Comparison of ENCODE assay signal across 8 mouse cellular contexts in genomic region chr4:66404201-66404711, GRCm38 (mm10). TPM values are rescaled to one million over a fixed set of nuclear protein-coding genes. Genes with fewer than 3 reads are reported as not detected.
DNase-seq lines count a peak whose midpoint lies in the region; ATAC-seq lines count a peak whose summit lies in the region.

Astn2 (minus strand) TSS chr4:66404611.

- H3K4me3 ChIP-seq in embryonic facial prominence, embryonic 15.5 days (replicated peaks), result peak within 1 kb of the TSS; percentile 73
- H3K4me3 ChIP-seq in hindbrain, embryonic 16.5 days (ENCODE audit: low read length), result peak within 1 kb of the TSS; percentile 76
- peak within 1 kb of the TSS; percentile 54 for H3K4me3 ChIP-seq in limb, embryonic 11.5 days (ENCODE audit: low read depth, low read length)
- H3K4me3 ChIP-seq in neural tube, embryonic 12.5 days, result peak within 1 kb of the TSS; percentile 68

- peak; percentile 77 for ATAC-seq in embryonic facial prominence, embryonic 15.5 days (ENCODE audit: insufficient number of reproducible peaks, low FRiP score, low TSS enrichment, low read depth)
- ATAC-seq in hindbrain, embryonic 16.5 days, result peak; percentile 78
- peak; percentile 89 for ATAC-seq in limb, embryonic 11.5 days (ENCODE audit: insufficient number of reproducible peaks, low FRiP score, low TSS enrichment, low read depth)
- ATAC-seq in neural tube, embryonic 12.5 days (ENCODE audit: low FRiP score, low read depth), result peak; percentile 73

- no peaks in the 10 kb centered on the region for H3K9me3 ChIP-seq in embryonic facial prominence, embryonic 15.5 days (replicated peaks)
- no peaks in the 10 kb centered on the region for H3K9me3 ChIP-seq in hindbrain, embryonic 16.5 days (ENCODE audit: control insufficient read depth, low read length)
- no peaks in the 10 kb centered on the region for H3K9me3 ChIP-seq in limb, embryonic 11.5 days (ENCODE audit: control insufficient read depth, low read length)
- H3K9me3 ChIP-seq in neural tube, embryonic 12.5 days, result no peaks in the 10 kb centered on the region

- peaks cover 15% of the 10 kb centered on the region for H3K4me1 ChIP-seq in embryonic facial prominence, embryonic 15.5 days
- peaks cover 16% of the 10 kb centered on the region for H3K4me1 ChIP-seq in hindbrain, embryonic 16.5 days (ENCODE audit: control insufficient read depth, insufficient read depth, low read depth, low read length)
- peaks cover 4% of the 10 kb centered on the region; the same call in 1 of the 2 replicates for H3K4me1 ChIP-seq in limb, embryonic 11.5 days (ENCODE audit: control insufficient read depth, insufficient read depth, low read length)
- peaks cover 12% of the 10 kb centered on the region; the same call in 1 of the 2 replicates for H3K4me1 ChIP-seq in neural tube, embryonic 12.5 days

- H3K27ac ChIP-seq in embryonic facial prominence, embryonic 15.5 days (replicated peaks), result no peak within 1 kb of the TSS
- H3K27ac ChIP-seq in hindbrain, embryonic 16.5 days (ENCODE audit: low read depth, low read length), result peak within 1 kb of the TSS; percentile 87
- no peak within 1 kb of the TSS for H3K27ac ChIP-seq in limb, embryonic 11.5 days (replicated peaks; ENCODE audit: low read depth, low read length)
- no peak within 1 kb of the TSS for H3K27ac ChIP-seq in neural tube, embryonic 12.5 days

- DNase-seq in heart, adult 18-20 months, result peak; percentile 6 to 18
- DNase-seq in heart, adult 8-10 months (ENCODE audit: low spot score), result no peak
- peak; percentile 33 for DNase-seq in adrenal gland, postnatal 25 days
- DNase-seq in limb, embryonic 11.5 days (ENCODE audit: low spot score), result peak; percentile 54
- DNase-seq in thymus, postnatal 25 days, result no peak

- peaks cover 27% of the 10 kb centered on the region for H3K27me3 ChIP-seq in embryonic facial prominence, embryonic 15.5 days
- H3K27me3 ChIP-seq in hindbrain, embryonic 16.5 days (replicated peaks; ENCODE audit: control insufficient read depth, insufficient read depth, low read length), result no peaks in the 10 kb centered on the region; the same call in 1 of the 2 replicates
- peaks cover 15% of the 10 kb centered on the region for H3K27me3 ChIP-seq in limb, embryonic 11.5 days (ENCODE audit: control insufficient read depth, insufficient read depth, low read length)
- peaks cover 17% of the 10 kb centered on the region for H3K27me3 ChIP-seq in neural tube, embryonic 12.5 days (replicated peaks)

- no peaks in the 10 kb centered on the region for H3K36me3 ChIP-seq in embryonic facial prominence, embryonic 15.5 days
- no peaks in the 10 kb centered on the region for H3K36me3 ChIP-seq in hindbrain, embryonic 16.5 days (ENCODE audit: control insufficient read depth, insufficient read depth, low read length)
- H3K36me3 ChIP-seq in limb, embryonic 11.5 days (ENCODE audit: control insufficient read depth, insufficient read depth, low read length), result no peaks in the 10 kb centered on the region
- no peaks in the 10 kb centered on the region for H3K36me3 ChIP-seq in neural tube, embryonic 12.5 days

- peak within 1 kb of the TSS; percentile 44 for H3K9ac ChIP-seq in embryonic facial prominence, embryonic 15.5 days
- H3K9ac ChIP-seq in hindbrain, embryonic 16.5 days (ENCODE audit: low read depth, low read length), result peak within 1 kb of the TSS; percentile 94
- H3K9ac ChIP-seq in limb, embryonic 11.5 days (ENCODE audit: low read length), result peak within 1 kb of the TSS; percentile 74
- H3K9ac ChIP-seq in neural tube, embryonic 12.5 days, result peak within 1 kb of the TSS; percentile 80

- under 1% methylated on average over 39 of the region's 56 CpGs for WGBS in embryonic facial prominence, embryonic 15.5 days
- WGBS in hindbrain, embryonic 16.5 days, result under 1% methylated on average over 25 of the region's 56 CpGs
- WGBS in limb, embryonic 11.5 days, result 5% methylated on average over 4 of the region's 56 CpGs
- under 1% methylated on average over 47 of the region's 56 CpGs for WGBS in neural tube, embryonic 12.5 days

- peak within 1 kb of the TSS; percentile 99 for H3K4me2 ChIP-seq in embryonic facial prominence, embryonic 15.5 days (replicated peaks)
- H3K4me2 ChIP-seq in hindbrain, embryonic 16.5 days (ENCODE audit: low read length), result peak within 1 kb of the TSS; percentile 59
- peak within 1 kb of the TSS; percentile 97 for H3K4me2 ChIP-seq in limb, embryonic 11.5 days (ENCODE audit: low read depth, severe bottlenecking)
- H3K4me2 ChIP-seq in neural tube, embryonic 12.5 days (replicated peaks), result peak within 1 kb of the TSS; percentile 95

RNA-seq across cellular contexts. Expression of gene Astn2, which starts in this region (rescaled TPM):
- total RNA-seq in heart, adult 18-20 months (2021), result 1 to 10 TPM in 1 of 2 experiments, under 1 TPM in 1; 0.55 to 1.0 TPM
- 1 to 10 TPM in 1 of 4 experiments, under 1 TPM in 3; 0.56 to 1.0 (median 0.88) TPM for total RNA-seq in heart, adult 8-10 months (2022)
- total RNA-seq in adrenal gland, postnatal 25 days (2021), result 1.1 and 1.2 TPM in 2 replicates
- polyA plus RNA-seq in embryonic facial prominence, embryonic 15.5 days (2015; fragmentation: Nextera tagmentation; extraction: Ambion mirVana), result 1.6 TPM in 2 replicates
- polyA plus RNA-seq in hindbrain, embryonic 16.5 days (2015; fragmentation: Nextera tagmentation; extraction: Ambion mirVana), result 0.94 and 1.8 TPM in 2 replicates
- polyA plus RNA-seq in limb, embryonic 11.5 days (2014; fragmentation: Nextera tagmentation; extraction: Ambion mirVana), result 0.47 and 0.50 TPM in 2 replicates
- 1.9 and 2.6 TPM in 2 replicates for polyA plus RNA-seq in neural tube, embryonic 12.5 days (2016; fragmentation: Nextera tagmentation; extraction: Ambion mirVana)

Comparison
In these comparisons a context has a peak if more than half of its experiments do, and no peak if none do; other contexts are left out.
1. DNase-seq: peak in heart, adult 18-20 months (2 of 2) and adrenal gland, postnatal 25 days (single experiment); none in heart, adult 8-10 months (single experiment) and thymus, postnatal 25 days (single experiment).
2. Peak in DNase-seq, ATAC-seq, H3K4me3 ChIP-seq, H3K9ac ChIP-seq and H3K4me2 ChIP-seq in limb, embryonic 11.5 days; RNA of the gene not detected or under 1 TPM.
3. H3K9ac ChIP-seq: peak in every context shown above with its lines; median percentile 94 in hindbrain, embryonic 16.5 days; 80 in neural tube, embryonic 12.5 days; 74 in limb, embryonic 11.5 days; 44 in embryonic facial prominence, embryonic 15.5 days.
4. Peak in every context shown above with its lines, with median percentiles within 50 percentile points of each other: ATAC-seq, H3K4me2 ChIP-seq and H3K4me3 ChIP-seq.